Mouse (Mus musculus): ENCODE data around the gene 1600015I10Rik. TPM values are rescaled to one million over a fixed set of nuclear protein-coding genes. Genes with fewer than 3 reads are reported as not detected.

Gene 1600015I10Rik
- total and polyA plus RNA-seq, 3 experiments: not detected

GRCm38 (mm10) chr6:48974663-48975062 lies 45.0 kb downstream of the 1600015I10Rik start, which contains the start of gene Doxl2:
TSS of gene Doxl2 (plus strand) at chr6:48974963.
- no peak within 1 kb of the TSS for H3K9ac ChIP-seq (ENCODE audit: control insufficient read depth, low read depth, low read length, poor library complexity, severe bottlenecking)

GRCm38 (mm10) chr6:48979616-48980015 lies 49.9 kb downstream of the 1600015I10Rik start:
- Histone ChIP-seq H3K4me1 (ENCODE audit: control insufficient read depth in 1 of 2, insufficient read depth in 2 of 2, low read length in 2 of 2) (no peaks in the 10 kb centered on the region), H3K79me2 (ENCODE audit: control insufficient read depth, insufficient read depth, low read length, poor library complexity) (no peaks in the 10 kb centered on the region), H3K27ac (ENCODE audit: control insufficient read depth, low read depth, low read length) (no peak overlapping the region), H3K4me3 (ENCODE audit: control insufficient read depth in 1 of 2, insufficient read depth in 1 of 2, low read depth in 2 of 2, low read length in 2 of 2) (no peak overlapping the region), H3K9me3 (replicated peaks; ENCODE audit: insufficient read depth, low read length) (no peaks in the 10 kb centered on the region), H3K9ac (ENCODE audit: control insufficient read depth, low read depth, low read length, poor library complexity, severe bottlenecking) (no peak overlapping the region), H3K27me3 (ENCODE audit: control insufficient read depth in 1 of 2, insufficient read depth in 2 of 2, low read length in 2 of 2) (no peaks in the 10 kb centered on the region), H3K36me3 (ENCODE audit: control insufficient read depth in 1 of 2, insufficient read depth in 2 of 2, low read length in 2 of 2) (no peaks in the 10 kb centered on the region)
- no peak for TF ChIP-seq MAZ (IDR thresholded peaks at IDR 0.05; ENCODE audit: low read depth, low read length)
- no peak for TF ChIP-seq EP300 (IDR thresholded peaks at IDR 0.05; ENCODE audit: low read depth in 1 of 2, low read length in 2 of 2)
- TF ChIP-seq CHD1 (IDR thresholded peaks at IDR 0.05; ENCODE audit: low read depth, low read length): no peak
- TF ChIP-seq ELF1 (IDR thresholded peaks at IDR 0.05; ENCODE audit: low read depth, low read length): no peak
- no peak for TF ChIP-seq SMC3 (IDR thresholded peaks at IDR 0.05; ENCODE audit: low read depth, low read length)
- TF ChIP-seq MXI1 (IDR thresholded peaks at IDR 0.05; ENCODE audit: low read depth, low read length): no peak
- no peak for TF ChIP-seq ZC3H11A (IDR thresholded peaks at IDR 0.05; ENCODE audit: low read depth, low read length)
- TF ChIP-seq TAL1 (IDR thresholded peaks at IDR 0.05; ENCODE audit: low read length): no peak
- TF ChIP-seq KAT2A (conservative IDR thresholded peaks at IDR 0.05; ENCODE audit: low read depth, low read length): no peak
- no peak for TF ChIP-seq ZMIZ1 (IDR thresholded peaks at IDR 0.05; ENCODE audit: low read depth, low read length)
- TF ChIP-seq GATA1 (IDR thresholded peaks at IDR 0.05; ENCODE audit: low read depth, low read length): no peak
- no peak for TF ChIP-seq RCOR1 (IDR thresholded peaks at IDR 0.05; ENCODE audit: low read depth, low read length)
- DNase-seq (ENCODE audit: low read depth, low spot score): no peak

More at GRCm38 (mm10) chr6:48974663-48975062, 45.0 kb downstream of the 1600015I10Rik start, which contains the start of gene Doxl2:
- no peaks in the 10 kb centered on the region for H3K4me1 ChIP-seq (ENCODE audit: control insufficient read depth in 1 of 2, insufficient read depth in 2 of 2, low read length in 2 of 2)
- no peak for DNase-seq (ENCODE audit: low read depth, low spot score)
- H3K79me2 ChIP-seq (ENCODE audit: control insufficient read depth, insufficient read depth, low read length, poor library complexity): no peaks in the 10 kb centered on the region
- H3K27ac ChIP-seq (ENCODE audit: control insufficient read depth, low read depth, low read length): no peak within 1 kb of the TSS
- no peak within 1 kb of the TSS for H3K4me3 ChIP-seq (ENCODE audit: control insufficient read depth in 1 of 2, insufficient read depth in 1 of 2, low read depth in 2 of 2, low read length in 2 of 2)
- no peak for TF ChIP-seq UBTF (IDR thresholded peaks at IDR 0.05; ENCODE audit: borderline replicate concordance, insufficient read depth, low read depth, low read length)
- no peak for TF ChIP-seq MYB (IDR thresholded peaks at IDR 0.05; ENCODE audit: low read depth, low read length)
- TF ChIP-seq POLR2A (IDR thresholded peaks at IDR 0.05; ENCODE audit: control insufficient read depth in 1 of 2, insufficient read depth in 1 of 2, low read depth in 1 of 2, low read length in 2 of 2, poor library complexity in 1 of 2): no peak
- TF ChIP-seq TCF12 (IDR thresholded peaks at IDR 0.05; ENCODE audit: low read depth, low read length): no peak
- TF ChIP-seq RCOR1 (IDR thresholded peaks at IDR 0.05; ENCODE audit: low read depth, low read length): no peak
- TF ChIP-seq GABPA (IDR thresholded peaks at IDR 0.05; ENCODE audit: low read depth, low read length): no peak
- no peak for TF ChIP-seq SMC3 (IDR thresholded peaks at IDR 0.05; ENCODE audit: low read depth, low read length)
- TF ChIP-seq MAX (IDR thresholded peaks at IDR 0.05; ENCODE audit: low read length): no peak
- TF ChIP-seq CHD2 (IDR thresholded peaks at IDR 0.05; ENCODE audit: low read length): no peak
- no peak for TF ChIP-seq HCFC1 (IDR thresholded peaks at IDR 0.05; ENCODE audit: low read depth, low read length)
- no peak for TF ChIP-seq E2F4 (IDR thresholded peaks at IDR 0.05; ENCODE audit: borderline replicate concordance, low read depth, low read length)
- no peak for TF ChIP-seq ZNF384 (IDR thresholded peaks at IDR 0.05; ENCODE audit: low read depth, low read length)
- TF ChIP-seq POLR2AphosphoS5 (IDR thresholded peaks at IDR 0.05; ENCODE audit: borderline replicate concordance, low read depth, low read length): no peak
- TF ChIP-seq ZMIZ1 (IDR thresholded peaks at IDR 0.05; ENCODE audit: low read depth, low read length): no peak
- TF ChIP-seq TAL1 (IDR thresholded peaks at IDR 0.05; ENCODE audit: low read length): no peak
- no peak for TF ChIP-seq GATA1 (IDR thresholded peaks at IDR 0.05; ENCODE audit: low read depth, low read length)
- H3K36me3 ChIP-seq (ENCODE audit: control insufficient read depth in 1 of 2, insufficient read depth in 2 of 2, low read length in 2 of 2): no peaks in the 10 kb centered on the region
- H3K27me3 ChIP-seq (ENCODE audit: control insufficient read depth in 1 of 2, insufficient read depth in 2 of 2, low read length in 2 of 2): no peaks in the 10 kb centered on the region
- no peaks in the 10 kb centered on the region for H3K9me3 ChIP-seq (replicated peaks; ENCODE audit: insufficient read depth, low read length)
